9 mouse cellular contexts compared by ENCODE assay signal in genomic region chr6:126106051-126106797, GRCm38 (mm10).
DNase-seq lines count a peak whose midpoint lies in the region; ATAC-seq lines count a peak whose summit lies in the region.
"Had no signal": no experiment of that assay in that cellular context is flagged by ENCODE, and none has a peak within 500 bp of the region (broad histone marks: within the 10 kb centered on the region; RNA-seq: fewer than 3 reads in every experiment).

No protein-coding gene starts in this region.

- H3K4me2 ChIP-seq in midbrain, embryonic 11.5 days, result no peak overlapping the region
- H3K4me2 ChIP-seq in midbrain, embryonic 15.5 days, result no peak overlapping the region
- H3K4me2 ChIP-seq: liver, embryonic 15.5 days had no signal

- no peaks in the 10 kb centered on the region for H3K9me3 ChIP-seq in midbrain, embryonic 11.5 days (ENCODE audit: control insufficient read depth, low read length)
- H3K9me3 ChIP-seq in midbrain, embryonic 15.5 days, result no peaks in the 10 kb centered on the region
- H3K9me3 ChIP-seq: liver, embryonic 15.5 days had no signal

- H3K36me3 ChIP-seq in midbrain, embryonic 11.5 days (ENCODE audit: control insufficient read depth, insufficient read depth, low read length), result no peaks in the 10 kb centered on the region
- H3K36me3 ChIP-seq in midbrain, embryonic 15.5 days (replicated peaks), result no peaks in the 10 kb centered on the region
- H3K36me3 ChIP-seq: liver, embryonic 15.5 days had no signal

- no peak overlapping the region for H3K9ac ChIP-seq in midbrain, embryonic 11.5 days (ENCODE audit: low read length)
- H3K9ac ChIP-seq in midbrain, embryonic 15.5 days, result no peak overlapping the region
- H3K9ac ChIP-seq: liver, embryonic 15.5 days had no signal

- no peaks in the 10 kb centered on the region for H3K27me3 ChIP-seq in midbrain, embryonic 11.5 days (ENCODE audit: control insufficient read depth, insufficient read depth, low read length)
- H3K27me3 ChIP-seq in midbrain, embryonic 15.5 days (replicated peaks), result no peaks in the 10 kb centered on the region
- H3K27me3 ChIP-seq: liver, embryonic 15.5 days had no signal

- H3K4me3 ChIP-seq in midbrain, embryonic 11.5 days (ENCODE audit: low read depth, low read length), result no peak overlapping the region
- H3K4me3 ChIP-seq in midbrain, embryonic 15.5 days, result no peak overlapping the region
- H3K4me3 ChIP-seq: liver, embryonic 15.5 days had no signal

- H3K4me1 ChIP-seq in midbrain, embryonic 11.5 days (ENCODE audit: control insufficient read depth, insufficient read depth, low read length), result no peaks in the 10 kb centered on the region
- H3K4me1 ChIP-seq in midbrain, embryonic 15.5 days, result no peaks in the 10 kb centered on the region
- H3K4me1 ChIP-seq: liver, embryonic 15.5 days had no signal

- peak; percentile 26 for DNase-seq in midbrain, embryonic 11.5 days (ENCODE audit: low spot score, missing footprints)
- peak; percentile 52 for DNase-seq in cerebellum, adult 8-10 months
- DNase-seq in gastrocnemius, postnatal 14 days, result peak; percentile 45
- DNase-seq in layer of hippocampus, adult 8-10 months (ENCODE audit: low spot score in 2 of 2), result peak; percentile 16 to 37
- DNase-seq in embryo, embryonic 10.5 days (ENCODE audit: low spot score), result no peak
- no peak for DNase-seq in thymus, postnatal 0 days (ENCODE audit: low spot score)

- 81% methylated on average over 7 of the region's 7 CpGs for WGBS in midbrain, embryonic 11.5 days
- 77% methylated on average over 7 of the region's 7 CpGs for WGBS in midbrain, embryonic 15.5 days

- intact Hi-C loops in gastrocnemius, postnatal 14 days (cut with DNase I; ENCODE audit: low total_unique reads), result no loop called here

- H3K27ac ChIP-seq in midbrain, embryonic 11.5 days (ENCODE audit: low read depth, low read length), result no peak overlapping the region
- no peak overlapping the region for H3K27ac ChIP-seq in midbrain, embryonic 15.5 days
- H3K27ac ChIP-seq: liver, embryonic 15.5 days had no signal

- ATAC-seq in midbrain, embryonic 11.5 days (ENCODE audit: low FRiP score), result no peak
- ATAC-seq in midbrain, embryonic 15.5 days (replicated peaks), result no peak
- no peak for ATAC-seq in granulocyte monocyte progenitor cell, adult 5-6 weeks (replicated peaks; ENCODE audit: poor library complexity, severe bottlenecking)

Comparison
In these comparisons a context has a peak if more than half of its experiments do, and no peak if none do; other contexts are left out.
1. DNase-seq: peak in midbrain, embryonic 11.5 days (single experiment), cerebellum, adult 8-10 months (single experiment), gastrocnemius, postnatal 14 days (single experiment) and layer of hippocampus, adult 8-10 months (2 of 2); none in embryo, embryonic 10.5 days (single experiment) and thymus, postnatal 0 days (single experiment).